In genomic region chr10:126470838-126471491, GRCm38 (mm10) we compare ENCODE assay signal across 21 mouse cellular contexts.
DNase-seq lines count a peak whose midpoint lies in the region; ATAC-seq and TF ChIP-seq lines count a peak whose summit lies in the region.
"Had no signal": no experiment of that assay in that cellular context is flagged by ENCODE, and none has a peak within 500 bp of the region (broad histone marks: within the 10 kb centered on the region; RNA-seq: fewer than 3 reads in every experiment).

No protein-coding gene starts in this region.

- no peak for TF ChIP-seq CTCF in stomach, postnatal 0 days (IDR thresholded peaks at IDR 0.05; ENCODE audit: low read depth)

- H3K27ac ChIP-seq in kidney, embryonic 15.5 days: peak overlapping the region; percentile 68; the same call in 1 of the 2 replicates
- no peak overlapping the region for H3K27ac ChIP-seq in stomach, embryonic 15.5 days
- no peak overlapping the region for H3K27ac ChIP-seq in stomach, postnatal 0 days (replicated peaks)
- H3K27ac ChIP-seq in neural tube, embryonic 15.5 days (replicated peaks): no peak overlapping the region
- H3K27ac ChIP-seq: forebrain, embryonic 10.5 days; hindbrain, embryonic 15.5 days; limb, embryonic 12.5 days; midbrain, embryonic 10.5 days had no signal

- WGBS in kidney, embryonic 15.5 days: 50% methylated on average over 4 of the region's 4 CpGs
- 50% methylated on average over 4 of the region's 4 CpGs for WGBS in stomach, embryonic 15.5 days
- 50% methylated on average over 4 of the region's 4 CpGs for WGBS in stomach, postnatal 0 days
- WGBS in neural tube, embryonic 15.5 days: 73% methylated on average over 4 of the region's 4 CpGs

- no peak overlapping the region for H3K4me2 ChIP-seq in kidney, embryonic 15.5 days
- no peak overlapping the region for H3K4me2 ChIP-seq in stomach, embryonic 15.5 days
- no peak overlapping the region for H3K4me2 ChIP-seq in stomach, postnatal 0 days (replicated peaks; ENCODE audit: low read depth)
- H3K4me2 ChIP-seq in neural tube, embryonic 15.5 days: no peak overlapping the region
- H3K4me2 ChIP-seq: hindbrain, embryonic 15.5 days; limb, embryonic 12.5 days; liver, embryonic 11.5 days had no signal

- H3K9ac ChIP-seq in kidney, embryonic 15.5 days: no peak overlapping the region
- no peak overlapping the region for H3K9ac ChIP-seq in stomach, embryonic 15.5 days
- no peak overlapping the region for H3K9ac ChIP-seq in stomach, postnatal 0 days (ENCODE audit: low read length)
- H3K9ac ChIP-seq in neural tube, embryonic 15.5 days (replicated peaks): no peak overlapping the region
- H3K9ac ChIP-seq: forebrain, postnatal 0 days; hindbrain, embryonic 15.5 days; limb, embryonic 12.5 days; liver, postnatal 0 days had no signal

- DNase-seq in cerebellum, adult 9-11 months: no peak
- no peak for DNase-seq in kidney, postnatal 36 days
- DNase-seq in stomach, postnatal 0 days (ENCODE audit: low spot score): no peak
- DNase-seq in T-cell, adult 2 months (ENCODE audit: low spot score): no peak
- DNase-seq: adrenal gland, postnatal 14 days; forebrain, postnatal 0 days; gastrocnemius, postnatal 14 days; heart, adult 18-20 months; heart, postnatal 4 days; kidney, adult 8-10 months; liver, postnatal 0 days; thymus, adult 2 months had no signal

- no peak overlapping the region for H3K4me3 ChIP-seq in kidney, embryonic 15.5 days (replicated peaks)
- no peak overlapping the region for H3K4me3 ChIP-seq in stomach, embryonic 15.5 days (replicated peaks)
- H3K4me3 ChIP-seq in stomach, postnatal 0 days (ENCODE audit: low read depth, low read length): no peak overlapping the region
- H3K4me3 ChIP-seq in neural tube, embryonic 15.5 days (replicated peaks): no peak overlapping the region
- H3K4me3 ChIP-seq: forebrain, embryonic 10.5 days; hindbrain, embryonic 15.5 days; limb, embryonic 12.5 days; midbrain, embryonic 10.5 days had no signal

- H3K27me3 ChIP-seq in kidney, embryonic 15.5 days: no peaks in the 10 kb centered on the region
- no peaks in the 10 kb centered on the region for H3K27me3 ChIP-seq in stomach, embryonic 15.5 days (replicated peaks)
- H3K27me3 ChIP-seq in stomach, postnatal 0 days (ENCODE audit: control insufficient read depth, insufficient read depth, low read length): no peaks in the 10 kb centered on the region
- no peaks in the 10 kb centered on the region for H3K27me3 ChIP-seq in neural tube, embryonic 15.5 days (replicated peaks)
- H3K27me3 ChIP-seq: hindbrain, embryonic 15.5 days; limb, embryonic 12.5 days had no signal

- H3K9me3 ChIP-seq in kidney, embryonic 15.5 days (replicated peaks): no peaks in the 10 kb centered on the region
- no peaks in the 10 kb centered on the region for H3K9me3 ChIP-seq in stomach, embryonic 15.5 days
- H3K9me3 ChIP-seq in stomach, postnatal 0 days (ENCODE audit: control insufficient read depth, low read length): no peaks in the 10 kb centered on the region
- no peaks in the 10 kb centered on the region for H3K9me3 ChIP-seq in neural tube, embryonic 15.5 days (replicated peaks)
- H3K9me3 ChIP-seq: forebrain, embryonic 10.5 days; hindbrain, embryonic 15.5 days; limb, embryonic 12.5 days; midbrain, embryonic 10.5 days had no signal

- no peaks in the 10 kb centered on the region for H3K36me3 ChIP-seq in kidney, embryonic 15.5 days
- no peaks in the 10 kb centered on the region for H3K36me3 ChIP-seq in stomach, embryonic 15.5 days
- H3K36me3 ChIP-seq in stomach, postnatal 0 days (ENCODE audit: control insufficient read depth, insufficient read depth, low read length): no peaks in the 10 kb centered on the region
- H3K36me3 ChIP-seq in neural tube, embryonic 15.5 days: no peaks in the 10 kb centered on the region
- H3K36me3 ChIP-seq: forebrain, embryonic 10.5 days; hindbrain, embryonic 15.5 days; limb, embryonic 12.5 days; midbrain, embryonic 10.5 days had no signal

- H3K4me1 ChIP-seq in kidney, embryonic 15.5 days: peaks cover 7% of the 10 kb centered on the region; the same call in 1 of the 2 replicates
- H3K4me1 ChIP-seq in stomach, embryonic 15.5 days: 0 out of 2 replicates have a peak, but pooled peaks cover 4% of the 10 kb centered on the region
- H3K4me1 ChIP-seq in stomach, postnatal 0 days (replicated peaks; ENCODE audit: control insufficient read depth, insufficient read depth): no peaks in the 10 kb centered on the region
- H3K4me1 ChIP-seq in neural tube, embryonic 15.5 days: no peaks in the 10 kb centered on the region
- H3K4me1 ChIP-seq: hindbrain, embryonic 15.5 days; limb, embryonic 12.5 days; midbrain, embryonic 10.5 days had no signal

- no peak for TF ChIP-seq EP300 in stomach, postnatal 0 days (optimal IDR thresholded peaks at IDR 0.05)

- 0 out of 2 replicates have a peak, but pooled peaks have one; percentile 28 for ATAC-seq in cerebellum, adult (ENCODE audit: insufficient number of reproducible peaks, low FRiP score, low TSS enrichment)
- peak; percentile 34; the same call in 1 of the 2 replicates for ATAC-seq in kidney, embryonic 15.5 days (replicated peaks; ENCODE audit: low FRiP score)
- ATAC-seq in stomach, embryonic 15.5 days (ENCODE audit: insufficient read depth, low FRiP score, low read depth): peak; percentile 39; the same call in 1 of the 2 replicates
- no peak for ATAC-seq in stomach, postnatal 0 days (ENCODE audit: low FRiP score, low TSS enrichment)
- no peak for ATAC-seq in neural tube, embryonic 15.5 days (ENCODE audit: low FRiP score)
- ATAC-seq: forebrain, postnatal 0 days; liver, postnatal 0 days had no signal

Comparison
In these comparisons a context has a peak if more than half of its experiments do, and no peak if none do; other contexts are left out.
1. ATAC-seq: peak in cerebellum, adult (single experiment), kidney, embryonic 15.5 days (single experiment) and stomach, embryonic 15.5 days (single experiment); none in stomach, postnatal 0 days (single experiment) and neural tube, embryonic 15.5 days (single experiment).